Comparison of ENCODE assay signal across 13 mouse cellular contexts in the genomic region with DNA sequence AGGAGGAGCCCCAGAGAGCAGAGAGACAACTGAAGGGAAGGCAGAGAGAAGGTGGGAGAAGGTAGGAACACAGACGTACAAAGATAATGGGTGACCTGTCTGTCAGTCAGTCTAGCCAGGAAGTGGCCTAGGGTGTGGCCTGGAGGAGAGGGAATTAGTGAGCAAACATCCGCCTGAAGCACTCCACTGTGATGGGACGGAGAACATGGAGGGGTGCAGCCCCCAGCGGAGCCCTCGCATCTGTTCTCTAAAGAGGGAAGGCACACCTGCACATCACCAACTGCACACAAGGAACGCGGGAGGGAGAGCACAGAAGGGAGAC. TPM values are rescaled to one million over a fixed set of nuclear protein-coding genes. Genes with fewer than 3 reads are reported as not detected.
DNase-seq lines count a peak whose midpoint lies in the region; ATAC-seq and TF ChIP-seq lines count a peak whose summit lies in the region.
"Had no signal": no experiment of that assay in that cellular context is flagged by ENCODE, and none has a peak within 500 bp of the region (broad histone marks: within the 10 kb centered on the region; RNA-seq: fewer than 3 reads in every experiment).

No protein-coding gene starts in this region.

- H3K4me1 ChIP-seq in lung, embryonic 14.5 days (ENCODE audit: insufficient read depth), result 0 out of 2 replicates have a peak, but pooled peaks cover 9% of the 10 kb centered on the region
- peaks cover 73% of the 10 kb centered on the region for H3K4me1 ChIP-seq in heart, embryonic 16.5 days (ENCODE audit: control insufficient read depth, insufficient read depth, low read length)

- H3K9me3 ChIP-seq in lung, embryonic 14.5 days (ENCODE audit: low read depth, low read length), result no peaks in the 10 kb centered on the region
- H3K9me3 ChIP-seq in heart, embryonic 16.5 days (replicated peaks; ENCODE audit: control insufficient read depth, low read length), result no peaks in the 10 kb centered on the region
- H3K9me3 ChIP-seq: limb, embryonic 13.5 days; midbrain, embryonic 13.5 days had no signal

- DNase-seq in heart, adult 11 months, result peak; percentile 93
- no peak for DNase-seq in heart, adult 9 months (ENCODE audit: low spot score in 2 of 2)
- DNase-seq in lung, embryonic 14.5 days, result no peak
- DNase-seq in lung, postnatal 25 days (ENCODE audit: low spot score), result no peak
- DNase-seq in thymus, postnatal 0 days (ENCODE audit: low spot score), result peak; percentile 50
- no peak for DNase-seq in left cerebral cortex, postnatal 4 days
- no peak for DNase-seq in adrenal gland, postnatal 14 days
- DNase-seq: cerebellum, postnatal 36 days; right cerebral cortex, postnatal 14 days had no signal

- H3K4me3 ChIP-seq in lung, embryonic 14.5 days (ENCODE audit: low read depth, low read length), result no peak overlapping the region
- H3K4me3 ChIP-seq in heart, embryonic 16.5 days (ENCODE audit: low read length), result no peak overlapping the region
- H3K4me3 ChIP-seq: limb, embryonic 13.5 days; midbrain, embryonic 13.5 days had no signal

- H3K9ac ChIP-seq in lung, embryonic 14.5 days, result no peak overlapping the region
- 0 out of 2 replicates have a peak overlapping the region, but pooled peaks have one; percentile 9 for H3K9ac ChIP-seq in heart, embryonic 16.5 days (ENCODE audit: low read length)
- H3K9ac ChIP-seq: midbrain, embryonic 13.5 days had no signal

- no peaks in the 10 kb centered on the region for H3K27me3 ChIP-seq in lung, embryonic 14.5 days (ENCODE audit: insufficient read depth, low read length)
- no peaks in the 10 kb centered on the region for H3K27me3 ChIP-seq in heart, embryonic 16.5 days (ENCODE audit: control insufficient read depth, insufficient read depth, low read length)
- H3K27me3 ChIP-seq: limb, embryonic 13.5 days; midbrain, embryonic 13.5 days had no signal

- intact Hi-C loops in left cerebral cortex, postnatal 4 days (cut with DNase I), result no loop called here

- ATAC-seq in lung, embryonic 14.5 days (ENCODE audit: insufficient read depth), result no peak
- ATAC-seq in heart, embryonic 16.5 days (replicated peaks; ENCODE audit: extremely low read depth, insufficient read depth, low FRiP score), result no peak
- ATAC-seq: hindbrain, postnatal 0 days; midbrain, embryonic 13.5 days had no signal

- WGBS in lung, embryonic 14.5 days, result 66% methylated on average over 7 of the region's 7 CpGs
- 64% methylated on average over 7 of the region's 7 CpGs for WGBS in heart, embryonic 16.5 days

- H3K4me2 ChIP-seq in lung, embryonic 14.5 days, result no peak overlapping the region
- H3K4me2 ChIP-seq in heart, embryonic 16.5 days (ENCODE audit: low read depth, low read length), result no peak overlapping the region
- H3K4me2 ChIP-seq: limb, embryonic 13.5 days; midbrain, embryonic 13.5 days had no signal

- H3K36me3 ChIP-seq in lung, embryonic 14.5 days (ENCODE audit: insufficient read depth), result peaks cover 92% of the 10 kb centered on the region
- H3K36me3 ChIP-seq in heart, embryonic 16.5 days (ENCODE audit: control insufficient read depth, insufficient read depth), result peaks cover 29% of the 10 kb centered on the region

- TF ChIP-seq CTCF in lung, embryonic 14.5 days (IDR thresholded peaks at IDR 0.05; ENCODE audit: low read depth), result no peak

- 0 out of 2 replicates have a peak overlapping the region, but pooled peaks have one; percentile 42 for H3K27ac ChIP-seq in lung, embryonic 14.5 days (ENCODE audit: low read depth)
- H3K27ac ChIP-seq in heart, embryonic 16.5 days (ENCODE audit: low read length), result peak overlapping the region; percentile 4
- H3K27ac ChIP-seq: hindbrain, postnatal 0 days; limb, embryonic 13.5 days; midbrain, embryonic 13.5 days had no signal

RNA-seq across cellular contexts. Expression of a gene that starts 34.8 kb away (rescaled TPM):
- polyA plus RNA-seq in lung, embryonic 14.5 days (2014; fragmentation: Nextera tagmentation; extraction: Ambion mirVana), result 86.6 and 87.5 TPM in 2 replicates
- 22.8 and 29.7 TPM in 2 replicates for polyA plus RNA-seq in heart, embryonic 16.5 days (2015; fragmentation: Nextera tagmentation; extraction: Ambion mirVana)
- polyA plus RNA-seq in thymus, postnatal 0 days (2015; fragmentation: Nextera tagmentation; extraction: Ambion mirVana), result 62.3 and 71.0 TPM in 2 replicates
- total RNA-seq in left cerebral cortex, postnatal 4 days (2021), result 10 to 100 TPM; 59.5 to 63.4 TPM
- total RNA-seq in adrenal gland, postnatal 14 days (2021), result 280 and 301 TPM in 2 replicates

RNA-seq across cellular contexts. Expression of a gene that starts 50.4 kb away (rescaled TPM):
- not detected in 2 replicates for polyA plus RNA-seq in lung, embryonic 14.5 days (2014; fragmentation: Nextera tagmentation; extraction: Ambion mirVana)
- 0.05 TPM in 1 of 2 replicates, not detected in the other for polyA plus RNA-seq in heart, embryonic 16.5 days (2015; fragmentation: Nextera tagmentation; extraction: Ambion mirVana)
- 0.06 TPM in 1 of 2 replicates, not detected in the other for polyA plus RNA-seq in thymus, postnatal 0 days (2015; fragmentation: Nextera tagmentation; extraction: Ambion mirVana)
- total RNA-seq in left cerebral cortex, postnatal 4 days (2021), result under 1 TPM; 0.48 to 0.97 TPM
- 0.30 and 1.7 TPM in 2 replicates for total RNA-seq in adrenal gland, postnatal 14 days (2021)
- polyA plus RNA-seq: limb, embryonic 13.5 days had no signal

Comparison
In these comparisons a context has a peak if more than half of its experiments do, and no peak if none do; other contexts are left out.
1. DNase-seq: peak in heart, adult 11 months (single experiment) and thymus, postnatal 0 days (single experiment); none in heart, adult 9 months (0 of 2), lung, embryonic 14.5 days (single experiment), lung, postnatal 25 days (single experiment), left cerebral cortex, postnatal 4 days (single experiment) and adrenal gland, postnatal 14 days (single experiment).